Mouse (Mus musculus) T-helper 2 cell (primary cell): ENCODE results near the gene Cnpy1.

Source experiments
- in situ Hi-C: fragments of 300-600 bp; cut with MboI, MseI; formaldehyde crosslinking; loops from one replicate; pipeline ENCODE4 v1.15.1; 2025; ENCODE audit warnings: high pct_unique_total_duplicates

Gene Cnpy1

DNA sequence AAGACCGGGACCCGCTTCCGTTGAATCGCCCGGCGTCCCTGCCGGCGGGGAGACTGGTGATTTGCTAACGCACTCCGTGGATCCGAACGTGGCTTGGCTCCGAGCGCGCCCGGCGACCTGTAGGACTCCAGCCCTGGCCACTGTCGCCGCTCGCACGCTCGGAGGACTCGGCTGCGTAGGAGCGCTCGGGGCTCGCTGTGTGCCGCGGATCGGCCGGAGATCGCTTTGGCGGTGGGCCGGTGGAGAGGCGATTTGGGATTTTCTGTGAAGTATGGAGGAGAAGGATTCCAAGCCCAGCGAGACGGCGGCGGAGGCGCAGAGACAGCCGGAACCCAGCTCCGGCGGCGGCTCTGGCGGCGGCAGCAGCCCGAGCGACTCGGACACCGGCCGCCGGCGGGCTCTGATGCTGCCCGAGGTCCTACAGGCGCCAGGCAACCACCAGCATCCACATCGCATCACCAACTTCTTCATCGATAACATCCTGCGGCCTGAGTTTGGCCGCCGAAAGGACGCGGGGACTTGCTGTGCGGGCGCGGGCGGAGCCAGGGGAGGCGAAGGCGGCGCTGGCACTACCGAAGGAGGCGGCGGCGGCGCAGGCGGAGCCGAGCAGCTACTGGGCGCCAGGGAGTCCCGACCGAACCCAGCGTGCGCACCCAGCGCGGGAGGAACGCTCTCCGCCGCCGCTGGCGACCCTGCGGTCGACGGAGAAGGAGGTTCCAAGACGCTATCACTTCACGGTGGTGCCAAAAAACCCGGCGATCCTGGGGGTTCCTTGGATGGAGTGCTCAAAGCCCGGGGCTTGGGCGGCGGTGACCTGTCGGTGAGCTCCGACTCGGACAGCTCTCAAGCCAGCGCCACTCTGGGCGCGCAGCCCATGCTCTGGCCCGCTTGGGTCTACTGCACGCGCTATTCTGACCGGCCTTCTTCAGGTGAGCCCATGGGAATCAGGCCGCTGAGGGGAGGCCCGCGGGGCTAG lies 79.1 kb downstream of the Cnpy1 start:
- in situ Hi-C loops: no loop called here

DNA sequence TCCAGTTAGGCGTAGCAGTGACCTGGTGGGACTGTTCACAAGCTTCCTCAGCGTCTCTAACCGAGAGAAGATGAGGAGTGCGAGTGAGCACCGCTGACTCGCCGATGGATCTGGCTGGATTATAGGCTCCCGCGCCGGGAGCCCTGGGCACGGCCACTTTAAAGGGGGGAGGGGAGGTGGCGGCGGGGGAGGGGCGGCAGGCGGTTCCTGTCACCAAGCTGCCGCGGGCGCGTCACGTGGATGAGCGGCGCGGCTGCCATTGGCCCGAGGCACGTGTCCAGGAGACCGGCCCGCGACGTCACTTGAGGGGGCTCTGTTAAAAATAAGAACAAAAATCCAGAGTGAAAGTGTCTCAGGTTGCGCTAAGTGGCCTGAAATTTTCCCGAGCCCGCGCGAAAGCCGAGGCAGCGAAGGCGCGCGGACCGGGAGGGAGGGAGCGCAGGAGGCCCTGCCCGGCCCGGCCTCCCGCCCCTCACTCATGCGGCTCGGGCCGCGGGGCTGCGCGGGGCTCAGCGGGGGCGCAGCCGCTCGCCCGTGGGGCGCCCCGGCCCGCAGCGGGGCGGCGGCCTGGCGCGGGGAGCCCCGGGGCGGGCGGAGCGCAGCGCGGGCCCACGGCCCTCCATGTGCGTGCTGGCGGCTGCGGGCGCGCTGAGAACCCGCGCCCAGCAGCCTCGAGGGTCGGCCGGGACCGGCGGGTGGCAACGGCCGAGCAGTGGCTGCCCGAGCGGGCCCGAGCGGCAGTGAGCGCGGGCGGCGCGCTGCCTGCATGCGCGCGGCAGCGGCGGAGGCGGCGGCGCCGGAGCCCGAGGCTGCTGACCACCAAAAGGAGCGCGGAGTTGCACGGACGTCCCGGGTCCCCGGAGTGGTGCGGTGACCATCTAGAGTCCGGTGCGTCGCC lies 80.0 kb downstream of the Cnpy1 start, which contains the start of gene En2:
Gene En2 (plus strand): TSS at position 337 of the 898 bp plus-strand sequence.
- in situ Hi-C loops: no loop called here

DNA sequence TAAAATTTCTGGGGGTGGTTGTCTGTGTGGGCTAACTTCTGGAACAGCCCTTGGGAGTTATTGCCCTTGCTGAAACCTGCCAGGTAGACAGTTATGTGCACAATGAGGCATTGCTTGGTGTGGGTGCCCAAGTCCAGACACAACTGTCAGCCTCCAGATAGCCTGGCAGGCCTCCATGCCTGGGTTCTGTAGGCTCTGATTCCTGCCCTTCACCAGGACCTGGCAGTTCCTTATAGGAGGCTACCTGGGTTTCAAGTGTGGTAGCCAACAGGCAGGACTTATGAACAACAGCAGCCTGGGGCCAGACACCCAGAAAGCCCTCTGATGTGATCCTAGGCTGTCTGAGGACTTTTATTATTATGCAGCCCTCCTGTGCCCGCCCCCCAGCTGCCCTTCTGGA lies 81.7 kb downstream of the Cnpy1 start:
- in situ Hi-C loops: no loop called here

- in situ Hi-C loops: no loop called here
Measured at GRCm38 (mm10) chr5:28161938-28162402, 83.6 kb downstream of the Cnpy1 start.

DNA sequence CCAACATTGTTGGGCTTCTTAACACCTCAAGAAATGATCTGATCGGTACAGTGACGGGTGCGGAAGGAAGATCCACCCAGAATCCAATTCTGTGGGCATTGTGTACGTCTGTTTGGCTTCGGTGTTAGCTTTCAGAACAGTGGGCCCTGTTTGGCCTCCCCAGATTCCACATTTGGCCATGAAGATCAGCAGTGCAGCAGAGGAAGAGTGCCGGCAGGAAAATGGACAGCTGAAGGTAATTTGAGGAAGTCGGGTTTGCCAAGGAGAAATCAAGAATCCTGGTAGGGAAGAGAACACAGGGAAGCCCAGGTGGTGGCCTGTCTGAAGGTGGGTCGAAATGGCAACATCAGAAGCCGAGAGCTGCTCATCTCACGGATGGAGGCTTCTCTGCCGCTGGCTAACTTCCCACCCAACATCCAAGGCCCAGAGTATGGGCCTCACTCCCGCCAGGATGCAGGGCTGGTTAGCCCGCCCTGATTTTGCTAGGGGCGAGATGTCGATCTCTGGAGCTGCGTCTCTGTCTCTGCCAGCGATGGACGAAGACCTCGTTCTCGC lies 84.1 kb downstream of the Cnpy1 start:
- in situ Hi-C loops: no loop called here

- in situ Hi-C loops: no loop called here
Measured at GRCm38 (mm10) chr5:28159891-28160470, 85.6 kb downstream of the Cnpy1 start.

DNA sequence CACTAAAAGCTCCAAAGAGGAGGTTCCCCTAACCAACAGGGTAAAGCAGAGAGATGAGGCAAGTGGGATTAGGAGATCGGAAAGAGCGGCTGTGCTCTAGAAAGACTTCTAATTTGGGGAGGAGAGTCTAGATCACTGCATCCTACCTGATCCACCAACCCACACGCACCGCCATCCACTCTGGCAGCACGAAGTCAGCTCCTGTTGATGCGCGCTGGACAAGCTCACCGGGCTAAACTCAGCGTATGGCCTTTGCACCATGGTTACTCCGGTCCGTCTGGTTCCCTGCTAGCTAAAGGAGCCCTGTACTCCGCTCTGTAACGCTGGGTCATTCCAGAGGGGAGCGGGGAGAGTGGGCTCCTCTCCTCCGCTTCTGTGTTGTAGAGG lies 86.5 kb downstream of the Cnpy1 start:
- in situ Hi-C loops: no loop called here

- in situ Hi-C loops: no loop called here
Measured at GRCm38 (mm10) chr5:28158308-28159071, 87.1 kb downstream of the Cnpy1 start.

DNA sequence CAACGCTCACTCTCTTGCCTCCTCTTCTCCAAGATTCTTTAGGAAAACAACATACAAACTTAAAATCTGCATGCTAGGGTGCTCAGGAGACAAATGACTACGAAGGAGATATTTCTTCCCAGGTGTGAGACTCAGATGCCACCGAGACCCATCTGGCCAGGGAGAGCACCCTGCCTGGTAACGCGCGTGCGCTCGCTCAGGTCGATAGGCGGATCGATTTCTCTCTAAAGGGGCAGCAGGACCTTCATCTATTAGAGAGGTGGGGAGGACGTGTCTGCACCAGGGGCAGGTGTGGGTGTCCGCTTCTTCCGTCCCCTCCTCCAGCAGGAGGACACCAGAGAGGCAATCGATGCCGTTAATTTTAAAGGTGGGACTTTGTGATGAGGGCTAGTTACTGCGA lies 87.8 kb downstream of the Cnpy1 start:
- in situ Hi-C loops: no loop called here

DNA sequence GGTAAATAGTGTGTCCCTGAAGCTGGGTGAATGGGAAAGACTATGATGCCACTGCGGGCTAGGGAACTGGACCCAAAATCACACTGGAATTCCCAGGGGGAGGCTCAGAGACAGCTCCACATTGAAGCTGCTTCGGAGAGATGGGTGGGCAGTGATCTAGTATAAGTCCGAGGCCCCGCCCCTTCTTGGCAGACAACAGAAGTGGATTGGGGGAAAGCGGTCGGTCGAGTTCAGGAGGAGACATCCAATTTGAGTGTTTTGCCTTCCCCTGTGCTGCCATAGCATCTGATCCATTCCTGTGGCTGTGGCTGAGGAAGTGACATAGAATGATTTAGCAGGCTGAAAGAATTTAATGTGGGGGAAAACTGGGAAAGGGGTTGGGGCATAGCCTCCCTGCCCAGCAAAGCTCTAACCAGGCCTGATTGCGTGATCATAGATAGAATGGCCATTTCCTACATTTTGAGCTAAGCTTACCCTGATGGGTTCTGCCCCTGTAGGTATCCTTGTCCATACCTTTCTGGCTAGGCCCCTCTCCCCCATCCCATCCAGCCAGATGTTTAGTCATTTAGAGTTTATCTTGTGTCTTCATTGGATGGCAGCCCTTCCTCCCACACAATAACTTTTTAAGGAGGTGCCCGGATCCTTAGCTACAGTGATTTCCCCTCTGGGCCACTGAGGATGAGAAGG lies 88.4 kb downstream of the Cnpy1 start:
- in situ Hi-C loops: no loop called here
